Mouse (Mus musculus) embryo, embryonic 10.5 days (tissue): ENCODE measurements around the gene Otoa.

ENCODE experiments used
- DNase-seq: peaks from one replicate; pipeline ENCODE4 v3.0.0-alpha.2; 2015; ENCODE audit warnings: low spot score

The Otoa gene

GRCm38 (mm10) chr7:121081350-121081749 is at the start of gene Otoa:
Gene Otoa, plus strand, starts transcription at chr7:121081650.
- no peak for DNase-seq

- DNase-seq = peak; percentile 97
Observed at GRCm38 (mm10) chr7:121033856-121034652, 47.4 kb upstream of the Otoa start, which contains the start of gene Mettl9. Gene Mettl9, plus strand, starts transcription at chr7:121034445.

- no peak for DNase-seq
Observed at GRCm38 (mm10) chr7:121034701-121035141, 46.7 kb upstream of the Otoa start.

- DNase-seq = peak; percentile 71
Observed at GRCm38 (mm10) chr7:121035161-121035721, 46.2 kb upstream of the Otoa start.

- no peak for DNase-seq
Observed at GRCm38 (mm10) chr7:121040595-121040994, 40.9 kb upstream of the Otoa start.

- no peak for DNase-seq
Observed at GRCm38 (mm10) chr7:121041989-121042388, 39.5 kb upstream of the Otoa start.

GRCm38 (mm10) chr7:121043004-121043403 is 38.4 kb upstream of the Otoa start:
- DNase-seq = no peak

- DNase-seq = no peak
Observed at GRCm38 (mm10) chr7:121043510-121043909, 37.9 kb upstream of the Otoa start.

GRCm38 (mm10) chr7:121044251-121044650 is 37.2 kb upstream of the Otoa start:
- DNase-seq = no peak

- DNase-seq = no peak
Observed at GRCm38 (mm10) chr7:121045671-121046453, 35.6 kb upstream of the Otoa start.

GRCm38 (mm10) chr7:121047624-121048023 is 33.8 kb upstream of the Otoa start:
- DNase-seq = no peak

- DNase-seq = no peak
Observed at GRCm38 (mm10) chr7:121053071-121053470, 28.4 kb upstream of the Otoa start.

GRCm38 (mm10) chr7:121059477-121060218 is 21.8 kb upstream of the Otoa start:
- no peak for DNase-seq

GRCm38 (mm10) chr7:121064309-121064708 is 17.1 kb upstream of the Otoa start:
- DNase-seq = no peak

- DNase-seq = no peak
Observed at GRCm38 (mm10) chr7:121071276-121071675, 10.2 kb upstream of the Otoa start.

GRCm38 (mm10) chr7:121072506-121072905 is 8.9 kb upstream of the Otoa start:
- DNase-seq = no peak

- no peak for DNase-seq
Observed at GRCm38 (mm10) chr7:121074281-121074680, 7.2 kb upstream of the Otoa start, which contains the start of gene Igsf6. Gene Igsf6, minus strand, starts transcription at chr7:121074572.

GRCm38 (mm10) chr7:121074801-121075400 is 6.5 kb upstream of the Otoa start:
- DNase-seq = no peak

GRCm38 (mm10) chr7:121075416-121075815 is 6.0 kb upstream of the Otoa start:
- no peak for DNase-seq

GRCm38 (mm10) chr7:121077311-121077710 is 4.1 kb upstream of the Otoa start:
- no peak for DNase-seq

- DNase-seq = peak; percentile 81
Observed at GRCm38 (mm10) chr7:121077829-121078228, 3.6 kb upstream of the Otoa start.
